Mouse (Mus musculus) bone marrow, adult 2 months (tissue): ENCODE measurements at regions not wholly inside any gene's neighbourhood (a gene's known extent, or its start where the extent isn't known, plus 50 kb on each side); places are given as distances from the start of the nearest gene placed in this dataset.

Experiments
- CTCF ChIP-seq: fragments of 200-500 bp; IDR thresholded peaks from 2 replicates; pipeline ENCODE4 v1.5.1; 2011; ENCODE audit warnings: low read length, control low read depth; ENCODE audit not compliant: control insufficient read depth, insufficient read depth
- POLR2A ChIP-seq: fragments of 200-500 bp; IDR thresholded peaks from 2 replicates; pipeline ENCODE4 v1.6.1; 2011; ENCODE audit warnings: low read depth, mild to moderate bottlenecking, control low read depth, low read length, borderline replicate concordance; ENCODE audit not compliant: control insufficient read depth

DNA sequence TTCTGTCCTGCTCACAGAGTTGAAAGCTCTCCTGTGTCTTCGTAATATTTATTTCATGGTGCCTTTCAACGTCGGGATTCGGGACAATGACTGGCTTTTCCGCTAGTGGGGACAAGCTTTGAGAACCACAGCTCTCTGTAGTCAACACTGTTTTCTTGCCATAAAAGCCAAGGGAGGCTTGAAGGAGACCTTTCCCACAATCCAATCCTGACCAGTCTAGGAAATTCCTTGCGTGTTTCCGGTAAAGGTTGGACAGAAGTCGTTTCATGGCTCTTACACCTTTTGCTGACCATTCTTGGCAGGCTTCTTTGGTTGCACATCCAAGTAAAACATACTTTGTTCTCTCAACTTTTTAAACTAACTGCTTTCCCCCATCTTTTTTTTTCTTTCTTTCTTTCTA lies 61.2 kb upstream of the Ak4 start:
- TF ChIP-seq POLR2A (no peak), CTCF (no peak)
